Mouse (Mus musculus) embryonic fibroblast, embryonic 13.5 days (primary cell): ENCODE measurements around the gene Tfpt.

ENCODE experiments used
- CTCF ChIP-seq: IDR thresholded peaks from 2 replicates; pipeline ENCODE4 v1.5.1; 2011; ENCODE audit warnings: mild to moderate bottlenecking, control low read depth, low read length, moderate library complexity, borderline replicate concordance; ENCODE audit not compliant: insufficient read depth
- POLR2A ChIP-seq: IDR thresholded peaks from 2 replicates; pipeline ENCODE4 v1.6.1; 2011; ENCODE audit warnings: low read depth, mild to moderate bottlenecking, control low read depth, low read length, moderate library complexity

DNA sequence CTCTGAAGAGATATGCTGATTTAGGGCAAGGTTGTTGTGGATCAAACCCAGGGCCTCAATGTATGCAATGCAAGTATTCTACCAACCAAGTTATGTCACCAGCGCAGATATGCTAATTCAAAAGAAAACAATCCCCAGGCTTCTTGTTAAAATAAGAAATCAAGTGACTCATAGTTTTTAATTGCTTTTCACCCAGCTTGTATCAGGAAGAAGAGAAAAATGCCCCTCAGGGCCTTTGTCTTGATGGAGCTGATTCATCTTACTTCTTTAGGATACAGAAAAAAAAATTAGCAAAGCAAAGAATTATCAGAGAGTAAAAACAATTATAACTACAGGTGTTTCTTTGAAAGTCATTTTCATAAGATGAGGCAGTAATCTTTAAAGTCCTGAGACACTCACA, 42.4 kb downstream of the Tfpt start:
- TF ChIP-seq CTCF = no peak
- no peak for TF ChIP-seq POLR2A
